In the genomic region with DNA sequence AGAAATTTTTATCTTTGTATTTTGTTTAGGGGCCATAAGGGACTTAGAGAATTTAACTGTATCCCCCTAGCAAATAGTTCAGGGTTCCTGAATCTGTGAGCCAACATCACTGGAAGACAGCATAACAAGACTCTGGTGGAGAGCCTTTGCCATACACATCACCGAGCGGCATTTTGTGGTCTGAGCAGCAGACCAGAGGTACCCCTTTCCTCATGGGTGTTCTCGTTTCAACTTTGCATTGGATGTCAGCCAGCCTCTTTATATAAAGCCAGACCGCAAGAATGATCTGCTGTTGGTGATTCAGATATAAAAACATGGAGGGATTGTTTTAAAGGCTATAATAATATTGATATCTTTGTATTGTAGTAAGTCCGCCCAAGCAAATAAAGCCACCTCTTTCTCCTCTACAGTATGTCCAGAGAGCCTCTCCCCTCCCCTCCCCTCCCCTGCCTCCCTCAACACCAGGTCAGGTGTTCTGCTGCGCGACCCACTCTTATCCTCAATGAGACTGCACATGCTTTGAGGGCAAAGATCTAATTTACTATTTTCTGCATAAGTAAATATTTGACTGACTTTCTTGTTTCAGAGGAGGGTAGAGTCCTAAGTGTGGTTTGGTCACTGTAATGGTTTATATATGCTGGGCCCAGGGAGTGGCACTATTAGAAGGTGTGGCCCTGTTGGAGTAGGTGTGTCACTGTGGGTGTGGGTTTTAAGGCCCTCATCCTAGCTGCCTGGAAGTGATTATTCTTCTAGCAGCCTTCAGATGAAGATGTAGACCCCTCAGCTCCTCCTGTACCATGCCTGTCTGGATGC, we compare ENCODE assay signal across 28 mouse cellular contexts.
DNase-seq lines count a peak whose midpoint lies in the region; ATAC-seq and TF ChIP-seq lines count a peak whose summit lies in the region.
"Had no signal": no experiment of that assay in that cellular context is flagged by ENCODE, and none has a peak within 500 bp of the region (broad histone marks: within the 10 kb centered on the region; RNA-seq: fewer than 3 reads in every experiment).

No protein-coding gene starts in this region.

- no peak overlapping the region for H3K9ac ChIP-seq in hindbrain, embryonic 14.5 days
- no peak overlapping the region for H3K9ac ChIP-seq in hindbrain, embryonic 13.5 days
- H3K9ac ChIP-seq in midbrain, embryonic 11.5 days (ENCODE audit: low read length), result no peak overlapping the region
- no peak overlapping the region for H3K9ac ChIP-seq in neural tube, embryonic 14.5 days (replicated peaks; ENCODE audit: low read depth, low read length)
- no peak overlapping the region for H3K9ac ChIP-seq in stomach, postnatal 0 days (ENCODE audit: low read length)
- no peak overlapping the region for H3K9ac ChIP-seq in kidney, embryonic 14.5 days (ENCODE audit: low read depth, low read length)
- H3K9ac ChIP-seq: embryonic facial prominence, embryonic 12.5 days; liver, embryonic 12.5 days; midbrain, embryonic 12.5 days had no signal

- no peak overlapping the region for H3K4me3 ChIP-seq in hindbrain, embryonic 14.5 days (replicated peaks; ENCODE audit: low read length)
- H3K4me3 ChIP-seq in hindbrain, embryonic 13.5 days, result no peak overlapping the region
- H3K4me3 ChIP-seq in midbrain, embryonic 11.5 days (ENCODE audit: low read depth, low read length), result no peak overlapping the region
- no peak overlapping the region for H3K4me3 ChIP-seq in midbrain, embryonic 10.5 days
- H3K4me3 ChIP-seq in neural tube, embryonic 14.5 days (ENCODE audit: low read depth, low read length), result no peak overlapping the region
- no peak overlapping the region for H3K4me3 ChIP-seq in stomach, postnatal 0 days (ENCODE audit: low read depth, low read length)
- H3K4me3 ChIP-seq in left cerebral cortex, adult 2 months, result no peak overlapping the region
- H3K4me3 ChIP-seq in kidney, embryonic 14.5 days (ENCODE audit: low read length), result no peak overlapping the region
- H3K4me3 ChIP-seq: embryonic facial prominence, embryonic 12.5 days; gastrocnemius, adult 2 months; liver, embryonic 12.5 days; midbrain, embryonic 12.5 days; myocyte had no signal

- WGBS in hindbrain, embryonic 14.5 days, result 85% methylated on average over 7 of the region's 7 CpGs
- 77% methylated on average over 7 of the region's 7 CpGs for WGBS in hindbrain, embryonic 13.5 days
- 90% methylated on average over 7 of the region's 7 CpGs for WGBS in midbrain, embryonic 11.5 days
- WGBS in midbrain, embryonic 10.5 days, result 93% methylated on average over 7 of the region's 7 CpGs
- WGBS in neural tube, embryonic 14.5 days, result 86% methylated on average over 7 of the region's 7 CpGs
- 66% methylated on average over 7 of the region's 7 CpGs for WGBS in stomach, postnatal 0 days
- 86% methylated on average over 7 of the region's 7 CpGs for WGBS in kidney, embryonic 14.5 days

- H3K36me3 ChIP-seq in hindbrain, embryonic 14.5 days (replicated peaks; ENCODE audit: control insufficient read depth, insufficient read depth), result no peaks in the 10 kb centered on the region
- no peaks in the 10 kb centered on the region for H3K36me3 ChIP-seq in hindbrain, embryonic 13.5 days
- H3K36me3 ChIP-seq in midbrain, embryonic 11.5 days (ENCODE audit: control insufficient read depth, insufficient read depth, low read length), result no peaks in the 10 kb centered on the region
- H3K36me3 ChIP-seq in midbrain, embryonic 10.5 days, result no peaks in the 10 kb centered on the region
- H3K36me3 ChIP-seq in neural tube, embryonic 14.5 days (ENCODE audit: control insufficient read depth, insufficient read depth, low read length), result no peaks in the 10 kb centered on the region
- no peaks in the 10 kb centered on the region for H3K36me3 ChIP-seq in stomach, postnatal 0 days (ENCODE audit: control insufficient read depth, insufficient read depth, low read length)
- no peaks in the 10 kb centered on the region for H3K36me3 ChIP-seq in kidney, embryonic 14.5 days (ENCODE audit: control insufficient read depth, insufficient read depth, low read length)
- H3K36me3 ChIP-seq: embryonic facial prominence, embryonic 12.5 days; G1E; liver, embryonic 12.5 days; midbrain, embryonic 12.5 days had no signal

- no peaks in the 10 kb centered on the region for H3K9me3 ChIP-seq in hindbrain, embryonic 14.5 days (ENCODE audit: control insufficient read depth, low read length)
- H3K9me3 ChIP-seq in hindbrain, embryonic 13.5 days, result no peaks in the 10 kb centered on the region
- H3K9me3 ChIP-seq in midbrain, embryonic 11.5 days (ENCODE audit: control insufficient read depth, low read length), result no peaks in the 10 kb centered on the region
- H3K9me3 ChIP-seq in midbrain, embryonic 10.5 days (replicated peaks), result no peaks in the 10 kb centered on the region
- H3K9me3 ChIP-seq in neural tube, embryonic 14.5 days (ENCODE audit: control insufficient read depth, low read length), result no peaks in the 10 kb centered on the region
- H3K9me3 ChIP-seq in stomach, postnatal 0 days (ENCODE audit: control insufficient read depth, low read length), result no peaks in the 10 kb centered on the region
- H3K9me3 ChIP-seq in kidney, embryonic 14.5 days (ENCODE audit: control insufficient read depth, low read length), result no peaks in the 10 kb centered on the region
- H3K9me3 ChIP-seq: embryonic facial prominence, embryonic 12.5 days; G1E; liver, embryonic 12.5 days; midbrain, embryonic 12.5 days had no signal

- no peak for TF ChIP-seq CTCF in stomach, postnatal 0 days (IDR thresholded peaks at IDR 0.05; ENCODE audit: low read depth)
- TF ChIP-seq CTCF in left cerebral cortex, adult 2 months (IDR thresholded peaks at IDR 0.05), result no peak

- H3K4me2 ChIP-seq in hindbrain, embryonic 14.5 days (replicated peaks), result no peak overlapping the region
- no peak overlapping the region for H3K4me2 ChIP-seq in hindbrain, embryonic 13.5 days
- H3K4me2 ChIP-seq in midbrain, embryonic 11.5 days, result no peak overlapping the region
- H3K4me2 ChIP-seq in neural tube, embryonic 14.5 days (ENCODE audit: low read depth, low read length), result no peak overlapping the region
- H3K4me2 ChIP-seq in stomach, postnatal 0 days (replicated peaks; ENCODE audit: low read depth), result no peak overlapping the region
- no peak overlapping the region for H3K4me2 ChIP-seq in kidney, embryonic 14.5 days (replicated peaks; ENCODE audit: low read depth, low read length)
- H3K4me2 ChIP-seq: embryonic facial prominence, embryonic 12.5 days; heart, embryonic 11.5 days; liver, embryonic 12.5 days; midbrain, embryonic 12.5 days had no signal

- no peak for ATAC-seq in hindbrain, embryonic 14.5 days (ENCODE audit: low FRiP score)
- no peak for ATAC-seq in hindbrain, embryonic 13.5 days (ENCODE audit: low FRiP score)
- no peak for ATAC-seq in midbrain, embryonic 11.5 days (ENCODE audit: low FRiP score)
- ATAC-seq in neural tube, embryonic 14.5 days (ENCODE audit: low read depth), result no peak; the same call in 1 of the 2 replicates
- peak; percentile 91 for ATAC-seq in stomach, postnatal 0 days (ENCODE audit: low FRiP score, low TSS enrichment)
- no peak for ATAC-seq in kidney, embryonic 14.5 days (ENCODE audit: low FRiP score, low TSS enrichment)
- ATAC-seq: forebrain, embryonic 16.5 days; liver, embryonic 12.5 days had no signal

- intact Hi-C loops in left cerebral cortex, adult 2 months (cut with DNase I), result no loop called here

- no peak for DNase-seq in hindbrain, embryonic 14.5 days (ENCODE audit: low spot score)
- peak; percentile 45 for DNase-seq in midbrain, embryonic 11.5 days (ENCODE audit: low spot score, missing footprints)
- DNase-seq in midbrain, embryonic 10.5 days (ENCODE audit: low spot score), result no peak
- DNase-seq in stomach, postnatal 0 days (ENCODE audit: low spot score), result peak; percentile 71
- DNase-seq in left cerebral cortex, adult 2 months (ENCODE audit: extremely low spot score in 1 of 2, low spot score in 2 of 2), result no peak
- DNase-seq: adrenal gland, adult 8-10 months; cerebellum, adult 2 months; cerebellum, postnatal 14 days; gastrocnemius, adult 2 months; gastrocnemius, postnatal 36 days; heart, adult 18-20 months; kidney, adult 18-20 months; kidney, postnatal 36 days; left cerebral cortex, postnatal 4 days; lung, adult 18-20 months; lung, postnatal 14 days; right cerebral cortex, postnatal 25 days; thymus, postnatal 14 days had no signal

- no peaks in the 10 kb centered on the region for H3K4me1 ChIP-seq in hindbrain, embryonic 14.5 days (replicated peaks; ENCODE audit: control insufficient read depth, insufficient read depth, low read length)
- H3K4me1 ChIP-seq in hindbrain, embryonic 13.5 days (replicated peaks), result 0 out of 2 replicates have a peak, but pooled peaks cover 6% of the 10 kb centered on the region
- no peaks in the 10 kb centered on the region for H3K4me1 ChIP-seq in midbrain, embryonic 11.5 days (ENCODE audit: control insufficient read depth, insufficient read depth, low read length)
- no peaks in the 10 kb centered on the region for H3K4me1 ChIP-seq in midbrain, embryonic 10.5 days
- H3K4me1 ChIP-seq in neural tube, embryonic 14.5 days (ENCODE audit: control insufficient read depth, insufficient read depth, low read length), result no peaks in the 10 kb centered on the region
- no peaks in the 10 kb centered on the region for H3K4me1 ChIP-seq in stomach, postnatal 0 days (replicated peaks; ENCODE audit: control insufficient read depth, insufficient read depth)
- H3K4me1 ChIP-seq in kidney, embryonic 14.5 days (ENCODE audit: control insufficient read depth, insufficient read depth, low read length), result no peaks in the 10 kb centered on the region
- H3K4me1 ChIP-seq: embryonic facial prominence, embryonic 12.5 days; liver, embryonic 12.5 days; midbrain, embryonic 12.5 days had no signal

- no peak for TF ChIP-seq EP300 in stomach, postnatal 0 days (optimal IDR thresholded peaks at IDR 0.05)

- H3K27me3 ChIP-seq in hindbrain, embryonic 14.5 days (ENCODE audit: control insufficient read depth, insufficient read depth, low read length), result no peaks in the 10 kb centered on the region
- H3K27me3 ChIP-seq in hindbrain, embryonic 13.5 days, result no peaks in the 10 kb centered on the region
- H3K27me3 ChIP-seq in midbrain, embryonic 11.5 days (ENCODE audit: control insufficient read depth, insufficient read depth, low read length), result no peaks in the 10 kb centered on the region
- H3K27me3 ChIP-seq in midbrain, embryonic 10.5 days (ENCODE audit: low read depth, poor library complexity, severe bottlenecking), result no peaks in the 10 kb centered on the region
- no peaks in the 10 kb centered on the region for H3K27me3 ChIP-seq in neural tube, embryonic 14.5 days (ENCODE audit: control insufficient read depth, insufficient read depth, low read length)
- no peaks in the 10 kb centered on the region for H3K27me3 ChIP-seq in stomach, postnatal 0 days (ENCODE audit: control insufficient read depth, insufficient read depth, low read length)
- no peaks in the 10 kb centered on the region for H3K27me3 ChIP-seq in kidney, embryonic 14.5 days (ENCODE audit: control insufficient read depth, insufficient read depth, low read length)
- H3K27me3 ChIP-seq: embryonic facial prominence, embryonic 12.5 days; liver, embryonic 12.5 days; midbrain, embryonic 12.5 days had no signal

- H3K27ac ChIP-seq in hindbrain, embryonic 14.5 days, result peak overlapping the region; percentile 47; the same call in 1 of the 2 replicates
- no peak overlapping the region for H3K27ac ChIP-seq in hindbrain, embryonic 13.5 days
- H3K27ac ChIP-seq in midbrain, embryonic 11.5 days (ENCODE audit: low read depth, low read length), result no peak overlapping the region
- no peak overlapping the region for H3K27ac ChIP-seq in midbrain, embryonic 10.5 days (replicated peaks)
- H3K27ac ChIP-seq in neural tube, embryonic 14.5 days (ENCODE audit: low read depth, low read length), result peak overlapping the region; percentile 28; the same call in 1 of the 2 replicates
- no peak overlapping the region for H3K27ac ChIP-seq in stomach, postnatal 0 days (replicated peaks)
- H3K27ac ChIP-seq in left cerebral cortex, adult 2 months, result no peak overlapping the region
- no peak overlapping the region for H3K27ac ChIP-seq in kidney, embryonic 14.5 days (ENCODE audit: low read depth, low read length)
- H3K27ac ChIP-seq: embryonic facial prominence, embryonic 12.5 days; gastrocnemius, adult 2 months; liver, embryonic 12.5 days; midbrain, embryonic 12.5 days had no signal

Comparison
In these comparisons a context has a peak if more than half of its experiments do, and no peak if none do; other contexts are left out.
1. DNase-seq: peak in midbrain, embryonic 11.5 days (single experiment) and stomach, postnatal 0 days (single experiment); none in hindbrain, embryonic 14.5 days (single experiment), midbrain, embryonic 10.5 days (single experiment) and left cerebral cortex, adult 2 months (0 of 2).
2. H3K27ac ChIP-seq: peak in hindbrain, embryonic 14.5 days (single experiment) and neural tube, embryonic 14.5 days (single experiment); none in hindbrain, embryonic 13.5 days (single experiment), midbrain, embryonic 11.5 days (single experiment), midbrain, embryonic 10.5 days (single experiment), stomach, postnatal 0 days (single experiment), left cerebral cortex, adult 2 months (single experiment) and kidney, embryonic 14.5 days (single experiment).